ENCODE assay signal across 8 mouse cellular contexts in genomic region chr3:89339416-89339815, GRCm38 (mm10). TPM values are rescaled to one million over a fixed set of nuclear protein-coding genes. Genes with fewer than 3 reads are reported as not detected.
DNase-seq lines count a peak whose midpoint lies in the region; ATAC-seq lines count a peak whose summit lies in the region.

No protein-coding gene starts in this region.

- WGBS in embryonic facial prominence, embryonic 11.5 days = 28% methylated on average over 8 of the region's 8 CpGs
- WGBS in limb, embryonic 10.5 days = 20% methylated on average over 8 of the region's 8 CpGs

- H3K27me3 ChIP-seq in embryonic facial prominence, embryonic 11.5 days (ENCODE audit: control insufficient read depth, insufficient read depth, low read length) = no peaks in the 10 kb centered on the region
- H3K27me3 ChIP-seq in limb, embryonic 10.5 days (ENCODE audit: low read depth, poor library complexity, severe bottlenecking) = no peaks in the 10 kb centered on the region

- ATAC-seq in embryonic facial prominence, embryonic 11.5 days (replicated peaks; ENCODE audit: insufficient number of reproducible peaks, low FRiP score, low TSS enrichment, low read depth) = no peak

- peaks cover 8% of the 10 kb centered on the region for H3K4me1 ChIP-seq in embryonic facial prominence, embryonic 11.5 days (ENCODE audit: control insufficient read depth, insufficient read depth, low read length)
- H3K4me1 ChIP-seq in limb, embryonic 10.5 days = peaks cover 56% of the 10 kb centered on the region

- no peak overlapping the region for H3K27ac ChIP-seq in embryonic facial prominence, embryonic 11.5 days (replicated peaks; ENCODE audit: low read depth, low read length)
- peak overlapping the region; percentile 95 for H3K27ac ChIP-seq in limb, embryonic 10.5 days

- H3K9ac ChIP-seq in embryonic facial prominence, embryonic 11.5 days (replicated peaks; ENCODE audit: low read length) = no peak overlapping the region

- H3K4me3 ChIP-seq in embryonic facial prominence, embryonic 11.5 days (ENCODE audit: low read depth, low read length) = no peak overlapping the region
- H3K4me3 ChIP-seq in limb, embryonic 10.5 days = peak overlapping the region; percentile 74

- peaks cover 2% of the 10 kb centered on the region for H3K36me3 ChIP-seq in embryonic facial prominence, embryonic 11.5 days (replicated peaks; ENCODE audit: control insufficient read depth, insufficient read depth, low read depth, low read length)
- H3K36me3 ChIP-seq in limb, embryonic 10.5 days = peaks cover 43% of the 10 kb centered on the region

- H3K4me2 ChIP-seq in embryonic facial prominence, embryonic 11.5 days (ENCODE audit: low read depth, low read length) = peak overlapping the region; percentile 17

- H3K9me3 ChIP-seq in embryonic facial prominence, embryonic 11.5 days (replicated peaks; ENCODE audit: control insufficient read depth, low read length) = no peaks in the 10 kb centered on the region
- H3K9me3 ChIP-seq in limb, embryonic 10.5 days (replicated peaks) = no peaks in the 10 kb centered on the region

- peak; percentile 56 to 87 for DNase-seq in layer of hippocampus, adult 18-20 months (ENCODE audit: low spot score in 2 of 2)
- DNase-seq in layer of hippocampus, adult 9-11 months = no peak
- DNase-seq in R1 (ENCODE audit: low read depth, low spot score) = peak; percentile 90
- DNase-seq in embryonic facial prominence, embryonic 11.5 days (ENCODE audit: low spot score) = peak; percentile 83
- DNase-seq in induced T-regulatory cell, adult 2 months (ENCODE audit: low read depth) = peak; percentile 83
- peak; percentile 88 for DNase-seq in limb, embryonic 10.5 days (ENCODE audit: low spot score)
- peak; percentile 80 for DNase-seq in naive thymus-derived CD4-positive, alpha-beta T cell, adult 2 months (ENCODE audit: low read depth)
- peak; percentile 70 for DNase-seq in thymus, postnatal 25 days

RNA-seq across cellular contexts. Expression of gene Efna4, which starts 1.6 kb away (rescaled TPM):
- total RNA-seq in layer of hippocampus, adult 18-20 months (2021) = under 1 TPM; 0.53 to 0.77 TPM
- 39.1 and 39.5 TPM in 2 replicates for polyA plus RNA-seq in embryonic facial prominence, embryonic 11.5 days (2014; fragmentation: Nextera tagmentation; extraction: Ambion mirVana)
- polyA plus RNA-seq in limb, embryonic 10.5 days (2016; fragmentation: Nextera tagmentation; extraction: Ambion mirVana) = 47.4 and 53.4 TPM in 2 replicates

RNA-seq across cellular contexts. Expression of gene Adam15, which starts 10.4 kb away (rescaled TPM):
- 100 to 1,000 TPM; 120 to 126 TPM for total RNA-seq in layer of hippocampus, adult 18-20 months (2021)
- polyA plus RNA-seq in embryonic facial prominence, embryonic 11.5 days (2014; fragmentation: Nextera tagmentation; extraction: Ambion mirVana) = 17.8 and 17.9 TPM in 2 replicates
- polyA plus RNA-seq in limb, embryonic 10.5 days (2016; fragmentation: Nextera tagmentation; extraction: Ambion mirVana) = 29.4 TPM in 2 replicates

RNA-seq across cellular contexts. Expression of gene Efna3, which starts 16.7 kb away (rescaled TPM):
- 10 to 100 TPM; 78.2 to 80.1 TPM for total RNA-seq in layer of hippocampus, adult 18-20 months (2021)
- polyA plus RNA-seq in embryonic facial prominence, embryonic 11.5 days (2014; fragmentation: Nextera tagmentation; extraction: Ambion mirVana) = 6.6 and 8.3 TPM in 2 replicates
- 13.2 and 18.4 TPM in 2 replicates for polyA plus RNA-seq in limb, embryonic 10.5 days (2016; fragmentation: Nextera tagmentation; extraction: Ambion mirVana)

RNA-seq across cellular contexts. Expression of gene Dcst2, which starts 22.4 kb away (rescaled TPM):
- total RNA-seq in layer of hippocampus, adult 18-20 months (2021) = under 1 TPM; 0.22 to 0.41 TPM
- 0.32 TPM in 1 of 2 replicates, not detected in the other for polyA plus RNA-seq in embryonic facial prominence, embryonic 11.5 days (2014; fragmentation: Nextera tagmentation; extraction: Ambion mirVana)
- polyA plus RNA-seq in limb, embryonic 10.5 days (2016; fragmentation: Nextera tagmentation; extraction: Ambion mirVana) = 0.24 TPM in 1 of 2 replicates, not detected in the other

RNA-seq across cellular contexts. Expression of gene Dcst1, which starts 25.6 kb away (rescaled TPM):
- total RNA-seq in layer of hippocampus, adult 18-20 months (2021) = not detected
- polyA plus RNA-seq in embryonic facial prominence, embryonic 11.5 days (2014; fragmentation: Nextera tagmentation; extraction: Ambion mirVana) = 0.21 TPM in 1 of 2 replicates, not detected in the other
- 0.25 and 0.30 TPM in 2 replicates for polyA plus RNA-seq in limb, embryonic 10.5 days (2016; fragmentation: Nextera tagmentation; extraction: Ambion mirVana)
